Mouse (Mus musculus) frontal cortex, postnatal 14 days (tissue): ENCODE results near the gene Tmem189.
A peak's percentile ranks its signal among the peaks of the same experiment; 100 is the strongest.

ENCODE experiments used
- DNase-seq, 2 experiments: peaks; one replicate each; pipeline ENCODE4 v3.0.0; 2022; ENCODE audit warnings: low spot score in 2 of 2

The Tmem189 gene

DNA sequence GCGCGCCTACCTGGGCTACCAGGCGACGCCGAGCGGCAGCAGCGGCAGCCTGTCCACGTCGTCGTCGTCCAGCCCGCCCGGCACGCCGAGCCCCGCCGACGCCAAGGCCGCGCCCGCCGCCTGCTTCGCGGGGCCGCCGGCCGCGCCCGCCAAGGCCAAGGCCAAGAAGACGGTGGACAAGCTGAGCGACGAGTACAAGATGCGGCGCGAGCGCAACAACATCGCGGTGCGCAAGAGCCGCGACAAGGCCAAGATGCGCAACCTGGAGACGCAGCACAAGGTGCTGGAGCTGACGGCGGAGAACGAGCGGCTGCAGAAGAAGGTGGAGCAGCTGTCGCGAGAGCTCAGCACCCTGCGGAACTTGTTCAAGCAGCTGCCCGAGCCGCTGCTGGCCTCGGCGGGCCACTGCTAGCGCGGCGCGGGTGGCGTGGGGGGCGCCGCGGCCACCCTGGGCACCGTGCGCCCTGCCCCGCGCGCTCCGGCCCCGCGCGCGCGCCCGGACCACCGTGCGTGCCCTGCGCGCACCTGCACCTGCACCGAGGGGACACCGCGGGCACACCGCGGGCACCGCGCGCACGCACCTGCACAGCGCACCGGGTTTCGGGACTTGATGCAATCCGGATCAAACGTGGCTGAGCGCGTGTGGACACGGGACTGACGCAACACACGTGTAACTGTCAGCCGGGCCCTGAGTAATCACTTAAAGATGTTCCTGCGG, at the start of gene Tmem189:
Gene Tmem189 (minus strand): TSS at position 322 of the 718 bp plus-strand sequence.
- DNase-seq = peak in 1 of 2 experiments; percentile 43

DNA sequence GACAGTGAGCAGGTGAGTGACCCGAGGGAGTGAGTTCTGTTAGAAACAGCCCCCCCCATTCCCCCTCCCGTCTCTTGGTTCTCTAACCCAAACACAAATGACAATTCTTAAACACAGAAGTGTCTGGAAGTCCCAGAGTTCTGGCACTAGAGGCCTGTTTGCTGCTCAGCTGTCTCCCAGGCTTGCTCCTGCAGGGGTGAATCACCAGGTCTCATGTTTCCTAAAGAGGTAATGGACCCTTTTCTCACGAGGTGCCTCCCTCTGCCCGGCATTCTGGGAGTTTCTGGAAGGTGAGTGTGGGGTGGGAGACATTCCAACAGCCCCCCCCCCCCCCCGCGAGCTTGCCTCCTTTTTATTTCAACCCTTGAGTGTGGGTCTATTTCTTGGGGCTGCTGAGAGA, 49.4 kb upstream of the Tmem189 start:
- no peak for DNase-seq

DNA sequence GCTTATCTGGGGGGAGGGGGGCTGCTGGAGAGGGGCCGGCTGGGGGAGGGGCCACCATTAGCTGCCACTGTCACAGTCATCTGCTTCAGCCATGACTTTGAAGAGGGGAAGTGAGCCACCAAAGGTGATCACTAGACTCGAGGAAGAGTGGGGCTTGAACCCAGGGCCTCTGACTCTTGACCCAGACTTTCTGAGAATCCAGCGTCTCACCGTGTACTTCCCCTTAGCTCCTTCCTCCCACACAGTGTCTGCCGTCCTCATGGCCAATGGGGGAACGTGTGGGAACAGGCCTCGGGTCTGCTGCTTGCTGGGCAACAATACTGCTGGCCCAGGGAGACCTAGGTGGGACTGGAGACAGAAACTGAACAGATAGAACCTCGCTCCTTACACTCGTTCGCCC, 45.2 kb upstream of the Tmem189 start:
- DNase-seq = no peak

DNA sequence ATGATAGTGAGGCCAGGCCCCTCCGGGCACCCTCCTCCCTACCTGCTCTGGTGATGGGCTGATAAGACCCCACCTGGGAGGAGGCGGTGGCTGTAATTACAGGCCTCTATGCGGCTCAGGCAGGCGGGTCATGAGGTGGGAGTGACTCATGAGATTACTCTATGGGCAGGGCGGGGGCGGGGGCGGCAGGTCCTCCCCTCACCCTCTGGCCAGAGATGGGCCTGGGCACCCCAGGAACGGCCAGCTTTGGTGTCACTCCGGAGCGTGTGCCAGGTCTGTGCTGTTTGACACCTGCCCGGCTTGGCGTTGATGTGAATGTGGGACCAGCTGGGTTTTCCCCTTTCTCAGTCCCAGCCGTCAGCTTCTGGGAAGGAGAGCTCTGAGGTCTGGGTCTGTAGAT, 41.5 kb upstream of the Tmem189 start:
- no peak for DNase-seq

DNA sequence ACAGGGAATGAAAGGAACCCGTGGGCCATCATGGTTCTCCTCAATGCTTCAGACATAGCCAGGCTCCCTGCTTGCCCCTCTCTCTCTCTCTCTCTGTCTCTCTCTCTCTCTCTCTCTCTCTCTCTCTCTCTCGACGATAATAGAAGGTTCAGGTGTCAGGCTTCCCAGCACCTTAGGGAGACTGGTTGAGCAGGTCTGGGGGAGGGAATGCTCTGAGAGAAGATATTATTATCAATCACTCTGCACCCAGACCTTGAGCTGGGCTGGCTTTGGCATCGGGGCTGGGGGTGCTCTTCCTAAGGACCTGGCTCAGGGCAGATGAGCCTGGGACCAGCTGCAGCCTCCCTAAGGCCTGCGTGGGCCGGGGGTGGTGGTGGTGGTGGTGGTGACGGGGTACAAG, 40.4 kb upstream of the Tmem189 start:
- no peak for DNase-seq

DNA sequence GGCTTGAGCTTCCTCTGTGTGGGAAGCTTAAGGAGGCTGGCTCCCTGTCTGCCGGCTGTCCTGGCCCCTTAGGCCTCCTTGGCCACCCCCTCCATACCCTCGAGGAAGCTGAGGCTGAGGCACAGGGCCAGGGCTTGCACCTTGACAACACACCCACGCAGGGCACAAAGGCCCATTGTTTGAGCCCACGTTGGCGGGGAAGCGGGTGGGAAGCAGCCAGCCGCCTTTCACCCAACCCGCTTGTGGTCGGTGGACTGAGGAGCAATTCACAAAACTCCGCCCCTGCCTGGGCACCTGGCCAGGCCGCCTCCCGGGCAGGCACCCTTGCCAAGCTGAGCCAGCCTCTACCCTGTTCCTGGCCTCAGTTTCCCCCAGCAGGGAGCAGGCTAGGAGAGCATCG, 37.5 kb upstream of the Tmem189 start:
- peak; percentile 36 to 61 for DNase-seq

DNA sequence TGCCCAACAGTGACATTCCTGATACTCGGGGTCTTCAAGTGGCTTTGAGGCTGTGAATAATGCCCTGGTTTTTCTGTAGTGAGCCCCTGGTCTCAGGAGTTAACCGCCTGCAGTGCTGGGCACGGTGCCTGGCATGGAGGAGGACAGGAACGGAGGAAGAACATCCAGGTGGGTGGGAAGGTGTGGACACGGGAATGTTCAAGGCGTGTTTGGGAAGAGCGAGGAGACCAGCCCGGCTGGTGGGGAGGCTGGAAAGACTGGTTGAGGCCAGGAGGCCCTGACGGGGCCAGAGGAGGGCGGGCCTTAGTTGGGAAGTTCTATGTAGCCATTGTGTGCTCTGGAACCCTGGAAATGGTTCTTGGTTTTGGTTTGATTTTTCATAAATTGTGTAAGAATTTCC, 36.3 kb upstream of the Tmem189 start:
- no peak for DNase-seq

DNA sequence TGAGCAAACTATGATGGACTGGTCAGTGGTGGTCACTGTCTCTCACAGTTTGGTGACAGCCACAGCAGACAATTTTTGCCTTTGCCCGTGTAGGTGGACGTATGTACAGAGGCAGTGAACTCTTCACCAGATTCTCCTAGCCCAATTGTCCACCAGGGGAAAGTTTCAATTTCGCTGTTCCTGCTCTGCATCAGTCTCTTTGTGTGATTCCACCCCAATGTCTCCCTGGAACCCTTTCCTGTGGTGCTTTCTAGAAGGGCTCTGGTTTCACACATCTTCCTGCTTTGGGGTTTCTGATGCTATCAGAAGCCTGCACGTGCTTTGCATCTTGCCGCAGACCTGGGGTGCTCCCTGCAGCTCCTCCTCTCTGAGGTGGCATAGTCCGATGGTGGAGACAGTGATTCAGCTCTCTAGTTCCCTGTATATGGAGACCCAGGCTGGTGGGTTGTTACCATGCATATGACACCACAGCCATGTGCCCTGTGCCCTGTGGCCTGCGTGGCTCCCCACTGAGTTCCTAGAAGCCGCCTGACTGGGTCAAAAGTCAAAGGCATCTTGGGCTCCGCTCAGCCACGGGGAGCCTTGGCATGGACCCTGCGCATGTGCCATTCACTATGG, 34.1 kb upstream of the Tmem189 start:
- DNase-seq = no peak

DNA sequence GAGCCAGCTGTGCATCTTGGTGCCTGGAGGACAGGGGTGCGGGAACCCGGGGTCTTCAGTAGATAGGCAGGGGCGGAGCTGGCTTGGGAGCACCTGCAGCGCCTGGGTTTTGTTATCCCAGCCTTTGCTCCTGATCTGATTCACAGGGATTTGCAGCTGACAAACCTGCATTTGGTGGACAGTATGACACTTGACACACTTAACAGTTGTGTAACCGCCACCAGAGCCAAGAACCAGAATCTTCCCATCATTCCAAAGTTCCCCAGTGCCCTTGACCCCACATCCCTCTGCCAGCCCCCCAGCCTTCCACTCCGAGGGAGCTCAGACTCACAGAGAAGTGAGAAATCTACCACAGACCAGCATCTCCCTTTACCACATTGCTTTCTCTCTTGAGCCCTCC, 32.9 kb upstream of the Tmem189 start:
- DNase-seq = no peak

DNA sequence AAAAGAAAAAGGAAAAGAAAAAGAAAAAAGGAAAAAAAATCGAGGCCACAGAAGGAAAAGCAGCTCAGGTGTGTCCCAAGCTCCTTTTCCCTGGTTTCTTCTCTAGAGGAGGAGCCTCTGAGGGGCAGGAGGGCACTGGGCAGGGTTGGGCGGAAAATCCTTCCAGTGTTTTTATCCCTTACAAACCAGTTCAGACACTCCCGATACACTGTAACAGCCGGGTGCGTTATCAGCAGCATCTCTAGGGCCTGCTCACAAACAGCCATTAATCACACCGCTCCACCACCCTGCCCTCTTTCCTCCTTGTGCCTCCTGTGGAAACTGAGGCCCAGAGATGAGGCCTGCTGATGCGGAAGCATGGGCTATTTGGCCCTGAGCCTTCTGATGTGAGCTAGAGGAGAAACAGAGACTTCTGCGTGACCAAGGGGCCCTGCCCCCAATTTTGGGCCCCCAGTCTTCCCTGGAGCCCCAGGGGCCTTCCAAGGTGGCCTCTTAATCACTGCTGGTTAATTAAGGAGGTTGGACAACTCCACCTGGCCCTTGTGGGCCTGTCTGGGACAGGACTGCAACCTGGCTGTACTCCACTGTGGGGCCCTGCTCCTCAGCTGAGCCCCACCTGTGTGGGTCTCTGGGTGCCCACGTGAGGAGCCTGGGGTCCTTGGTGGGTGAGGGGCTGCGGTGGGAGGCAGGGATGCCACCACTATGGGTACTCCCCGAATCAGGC, 31.7 kb upstream of the Tmem189 start:
- no peak for DNase-seq

DNA sequence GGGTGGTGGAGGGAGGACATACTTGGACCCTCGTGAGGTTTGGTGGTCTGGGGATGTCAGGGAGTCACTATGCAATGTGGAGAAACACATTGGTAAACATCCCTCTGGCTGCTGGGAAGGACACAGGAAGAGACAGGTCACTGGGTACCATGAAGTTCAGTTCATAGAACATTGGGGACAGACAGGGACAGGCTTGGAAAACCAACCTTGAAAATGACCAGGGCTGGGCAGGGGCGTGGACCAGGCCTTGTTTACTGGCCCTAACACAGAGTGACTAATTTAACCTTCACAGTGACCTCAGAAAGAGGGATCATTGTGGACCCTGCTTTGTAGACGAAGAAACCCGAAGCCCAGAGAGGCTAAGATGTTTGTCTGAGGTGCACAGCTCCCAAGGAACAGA, 29.9 kb upstream of the Tmem189 start:
- no peak for DNase-seq

DNA sequence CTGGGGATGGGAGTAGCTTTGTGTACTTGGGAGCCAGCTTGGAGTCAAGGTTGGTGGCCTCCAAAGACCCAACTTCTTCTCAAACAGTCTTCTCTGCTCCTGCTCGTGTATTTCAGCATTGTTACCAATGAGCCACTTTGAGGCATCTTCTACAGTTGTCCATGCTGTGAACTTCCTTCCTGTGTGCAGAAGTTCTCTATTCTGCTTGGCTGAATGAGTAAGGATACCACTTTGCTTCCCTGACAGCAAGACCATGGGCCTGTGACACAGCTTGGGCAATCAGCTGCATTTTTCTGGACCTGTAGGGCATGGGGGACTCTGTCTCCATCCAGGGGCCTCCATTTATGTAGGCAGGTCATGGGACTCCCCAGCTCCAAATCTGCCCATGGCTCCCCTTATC, 27.6 kb upstream of the Tmem189 start:
- no peak for DNase-seq

DNA sequence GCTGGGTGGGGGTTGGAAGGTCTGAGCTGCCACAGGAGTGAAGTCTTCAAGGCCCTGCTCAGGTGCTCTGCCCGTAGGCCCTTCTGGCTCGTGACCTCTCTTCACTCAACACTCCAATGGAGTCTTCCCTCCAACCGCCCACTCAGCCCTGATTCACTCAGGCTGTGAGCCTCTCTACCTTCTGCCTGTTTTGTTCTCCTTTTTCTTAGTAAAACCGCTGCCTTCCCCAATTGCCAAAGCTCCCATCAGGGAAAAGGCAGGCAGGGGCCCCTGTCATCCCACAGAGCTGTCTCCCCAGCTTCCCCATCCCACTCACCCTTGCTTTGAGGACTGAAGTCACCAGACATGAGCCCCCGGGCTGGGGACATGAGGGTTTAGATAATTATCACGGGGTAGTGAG, 25.4 kb upstream of the Tmem189 start:
- DNase-seq = peak in 1 of 2 experiments; percentile 19

DNA sequence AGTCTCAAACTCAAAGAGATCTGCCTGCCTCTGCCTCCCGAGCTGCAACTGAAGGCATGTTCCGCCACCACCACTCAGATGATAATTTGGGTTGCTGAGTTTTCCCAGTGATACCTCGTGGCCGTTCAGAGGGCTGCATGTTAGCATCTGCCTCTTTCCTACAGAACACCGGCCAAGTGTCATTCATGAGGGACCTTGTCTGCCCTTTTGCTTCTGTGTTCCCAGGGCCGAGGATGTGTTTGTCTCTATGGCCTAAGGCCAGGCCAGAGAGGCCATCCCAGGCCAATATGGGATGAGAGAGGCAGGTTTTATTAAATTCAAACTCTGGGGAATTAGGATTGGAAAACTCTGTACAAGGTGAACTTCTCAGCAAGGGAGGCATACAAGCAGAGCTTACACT, 24.7 kb upstream of the Tmem189 start:
- DNase-seq = no peak

DNA sequence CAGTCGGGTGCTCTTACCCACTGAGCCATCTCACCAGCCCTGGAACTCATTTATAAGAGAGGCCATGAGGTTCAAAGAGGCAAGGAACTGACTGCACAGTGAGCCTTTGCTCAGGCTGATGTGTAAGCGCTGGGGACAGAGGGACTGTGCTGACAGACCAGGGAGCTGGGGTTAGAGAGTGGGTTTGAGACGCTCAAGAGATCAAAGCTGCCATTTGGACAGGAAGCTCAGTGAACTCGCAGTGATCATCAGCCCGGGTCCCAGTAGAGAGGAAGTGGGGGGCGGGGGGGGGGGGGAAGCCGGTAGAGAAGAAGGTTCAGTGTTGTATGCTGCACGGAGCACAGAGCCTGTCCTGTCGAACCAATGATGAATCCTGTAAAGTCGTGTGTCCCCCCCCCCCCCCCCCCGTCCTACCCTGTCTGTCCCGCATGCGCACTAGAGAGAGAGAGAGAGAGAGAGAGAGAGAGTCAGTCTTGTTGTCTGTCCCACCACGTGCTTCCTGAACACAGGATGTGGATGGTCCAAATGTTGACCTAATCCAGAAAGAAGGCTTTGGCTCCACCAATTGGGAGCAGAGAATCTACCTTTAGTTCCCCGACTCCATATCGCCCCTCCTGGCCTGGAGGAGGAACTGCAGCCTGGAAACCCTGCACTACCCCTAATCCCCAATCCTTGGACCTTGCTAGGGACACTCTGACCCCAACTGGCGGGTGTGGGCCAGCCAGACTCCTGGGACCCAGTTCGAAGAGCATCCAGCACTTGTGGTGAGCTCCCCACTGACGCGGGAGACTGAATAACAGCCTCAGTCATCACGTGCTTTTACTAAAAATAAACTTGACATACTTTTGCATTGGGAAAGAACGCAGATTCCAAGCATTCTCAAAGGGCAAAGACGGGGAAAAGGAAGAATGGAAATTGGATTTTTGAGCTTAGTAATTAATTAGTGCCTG, 23.5 kb upstream of the Tmem189 start:
- DNase-seq = no peak

DNA sequence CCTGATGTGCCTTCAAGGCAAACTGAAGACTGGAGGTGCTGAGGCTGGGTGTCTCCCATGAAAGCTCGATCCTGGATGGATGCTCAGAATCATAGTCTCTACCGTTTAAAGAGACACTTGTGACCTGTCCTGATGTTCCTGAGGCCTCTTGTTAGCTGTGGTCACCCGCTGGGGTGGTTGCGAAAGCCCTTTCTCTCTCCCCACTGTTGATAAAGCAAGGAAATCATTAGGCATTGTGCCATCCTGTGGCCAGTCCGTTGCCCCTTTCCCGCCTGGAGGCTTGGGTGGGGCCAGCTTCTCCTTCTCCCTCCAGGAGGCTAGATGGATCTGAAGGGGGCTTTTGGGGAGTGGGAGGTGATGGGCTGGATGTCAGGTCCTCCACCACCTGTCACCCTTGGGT, 21.0 kb upstream of the Tmem189 start:
- no peak for DNase-seq

DNA sequence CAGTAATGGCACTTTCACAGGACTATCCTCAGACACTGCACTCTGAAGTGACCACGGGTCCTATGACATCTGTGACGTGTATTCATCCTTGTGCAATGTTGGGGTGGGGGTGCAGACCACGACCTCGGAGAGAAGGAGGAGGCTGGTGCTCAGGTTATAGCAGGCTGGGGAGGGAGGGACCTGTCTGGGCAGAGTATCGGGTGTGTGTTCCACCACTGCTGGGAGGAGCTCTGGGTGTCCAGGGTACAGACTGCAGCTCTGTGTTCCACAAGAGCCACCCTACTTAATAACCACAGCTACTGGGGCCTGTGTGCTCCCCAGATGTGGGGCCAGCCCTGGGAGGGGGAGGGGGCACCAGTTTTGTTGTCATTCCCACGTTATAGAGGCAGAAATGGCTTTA, 20.3 kb upstream of the Tmem189 start:
- no peak for DNase-seq

DNA sequence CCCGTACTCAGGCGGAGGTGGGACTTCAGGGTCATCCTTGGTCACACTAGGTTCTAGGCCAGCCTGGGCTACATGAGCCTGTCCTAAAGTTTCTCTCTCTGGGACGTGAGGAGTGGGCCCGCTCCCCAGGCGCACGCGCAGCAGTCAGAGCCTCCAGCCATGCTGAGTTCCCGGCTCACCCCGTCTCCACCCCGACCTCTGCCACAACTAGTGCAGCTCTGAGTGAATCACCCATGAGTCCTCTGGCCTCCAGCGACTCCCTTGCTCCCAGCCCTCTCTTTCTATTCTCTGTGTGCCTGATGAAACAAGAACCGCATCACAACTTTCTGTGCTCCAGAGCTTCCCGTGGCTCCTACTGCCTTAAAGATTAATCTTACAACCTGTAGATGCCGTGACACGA, 18.8 kb upstream of the Tmem189 start:
- DNase-seq = no peak

DNA sequence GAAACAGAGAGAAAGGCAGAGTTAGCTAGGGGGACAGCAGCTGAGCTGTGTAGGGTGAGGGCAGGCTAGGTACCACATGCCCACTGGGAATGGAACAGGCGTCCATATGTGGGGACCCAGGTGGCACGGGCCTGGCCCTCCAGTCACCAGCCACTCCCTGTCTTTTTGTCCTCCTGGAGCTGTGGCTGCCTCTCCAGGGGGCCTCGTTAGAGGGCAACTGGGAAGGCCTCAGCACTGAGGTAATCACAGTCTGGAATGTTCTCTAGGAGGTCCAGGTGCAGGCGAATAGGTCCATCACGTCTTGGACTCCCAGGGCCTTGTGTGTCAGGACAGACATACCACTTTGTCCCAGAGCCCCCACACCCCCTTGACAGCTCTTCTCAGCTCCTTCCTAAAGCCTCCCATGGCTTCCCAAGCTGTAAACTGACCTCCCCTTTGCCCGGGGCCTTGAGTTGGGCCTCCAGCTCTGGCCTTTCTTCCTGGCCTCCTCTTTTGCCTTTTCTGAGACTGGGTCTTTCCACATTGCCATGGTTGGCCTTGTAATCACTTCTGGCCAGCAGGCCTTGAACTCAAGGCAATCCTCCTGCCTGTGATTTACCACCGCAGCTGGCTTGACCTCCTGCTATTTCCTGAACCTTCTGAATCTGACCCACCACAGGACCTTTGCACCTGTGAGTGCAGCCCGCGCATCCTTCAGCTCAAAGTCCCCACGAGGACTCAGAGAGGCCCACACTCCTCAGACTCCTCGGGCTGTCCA, 16.7 kb upstream of the Tmem189 start:
- no peak for DNase-seq

DNA sequence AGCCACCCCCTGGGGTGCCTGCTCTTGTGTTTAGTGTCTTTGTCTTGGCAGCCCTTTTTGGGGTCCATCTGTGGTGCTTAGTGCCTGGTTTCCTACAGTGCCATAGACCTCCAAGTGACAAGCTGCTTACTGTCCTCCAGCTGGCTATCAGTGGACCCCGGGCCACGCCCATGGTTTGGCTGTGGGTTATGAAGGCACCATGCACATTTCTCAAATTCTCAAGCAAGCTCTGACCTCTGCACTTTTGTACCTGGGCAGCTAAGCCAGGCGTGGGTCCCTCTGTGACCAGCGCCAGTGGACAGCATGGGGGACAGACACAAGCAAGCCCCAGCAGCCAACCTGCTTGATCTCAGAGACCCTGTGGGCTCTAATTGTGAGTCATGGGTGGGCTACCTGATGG, 14.8 kb upstream of the Tmem189 start:
- DNase-seq = no peak

DNA sequence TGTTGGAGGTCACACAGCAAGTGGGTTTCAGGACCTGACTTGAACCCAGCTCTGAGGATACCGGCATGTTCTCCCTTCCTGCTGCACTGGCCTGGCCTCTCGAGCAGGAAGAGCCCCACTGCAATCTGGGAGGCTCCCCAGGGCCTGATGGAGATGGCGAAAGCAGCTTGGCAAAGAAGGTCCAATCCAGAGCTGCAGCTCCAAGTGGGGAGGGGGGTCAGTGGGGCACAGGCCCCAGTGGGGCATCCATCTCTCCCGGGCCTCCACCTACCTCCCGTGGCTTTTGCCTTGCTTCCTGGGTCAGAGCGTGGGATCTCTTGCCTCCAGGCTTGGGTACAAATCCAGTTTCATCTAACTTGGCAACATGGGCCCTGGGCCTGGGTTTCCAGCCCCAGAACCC, 12.5 kb upstream of the Tmem189 start:
- no peak for DNase-seq
